Mouse (Mus musculus) spleen, adult 2 months (tissue): ENCODE data around the gene Adgrd1. TPM values are rescaled to one million over a fixed set of nuclear protein-coding genes. Genes with fewer than 3 reads are reported as not detected.
"Not testable (repeated sequence)": the region's sequence is repeated elsewhere in the genome, so short reads cannot be mapped to it uniquely, and the experiment has no call there.

Source experiments
- DNase-seq, 2 experiments: peaks; one replicate each; pipeline versions ENCODE4 v3.0.0 to v3.0.0-alpha.2; 2012 to 2021; ENCODE audit warnings: low spot score in 2 of 2, low read depth in 1 of 2
- H3K27ac ChIP-seq: fragments of 200-500 bp; 2 replicates; pipeline ENCODE4 v1.5.1; 2012; ENCODE audit warnings: low read length, inconsistent platforms; ENCODE audit not compliant: insufficient read depth
- H3K27me3 ChIP-seq: fragments of 200-500 bp; 2 replicates; pipeline ENCODE4 v1.6.1; 2012; ENCODE audit warnings: mild to moderate bottlenecking, moderate library complexity, low read length, inconsistent platforms; ENCODE audit not compliant: control insufficient read depth, insufficient read depth
- H3K36me3 ChIP-seq: fragments of 200-500 bp; 2 replicates; pipeline ENCODE4 v1.6.1; 2012; ENCODE audit warnings: mild to moderate bottlenecking, low read length, inconsistent platforms; ENCODE audit not compliant: control insufficient read depth, insufficient read depth
- H3K4me1 ChIP-seq: fragments of 200-500 bp; 2 replicates; pipeline ENCODE4 v1.6.1; 2011; ENCODE audit warnings: inconsistent platforms; ENCODE audit not compliant: control insufficient read depth, insufficient read depth, insufficient read length
- H3K4me3 ChIP-seq: fragments of 200-500 bp; 2 replicates; pipeline ENCODE4 v1.5.1; 2011; ENCODE audit warnings: mild to moderate bottlenecking, inconsistent platforms; ENCODE audit not compliant: insufficient read depth, insufficient read length; ENCODE audit errors: extremely low read depth
- CTCF ChIP-seq: fragments of 200-500 bp; IDR thresholded peaks from 2 replicates; pipeline ENCODE4 v1.5.1; 2011; ENCODE audit warnings: mild to moderate bottlenecking, inconsistent platforms; ENCODE audit not compliant: insufficient read depth, insufficient read length, insufficient replicate concordance; ENCODE audit errors: extremely low read depth
- POLR2A ChIP-seq: fragments of 200-500 bp; IDR thresholded peaks from 2 replicates; pipeline ENCODE4 v1.6.1; 2011; ENCODE audit warnings: low read depth, low read length, inconsistent platforms
- WGBS: fragments of 180-500 bp; shearing (Covaris S2); methylation state at CpG from one replicate; pipeline ENCODE4 v1.1.7; 2018; 5-methylcytosine and 5-hydroxymethylcytosine counted together
- polyA plus RNA-seq: library from polyadenylated mRNA; depleted of rRNA; stranded (reverse); fragments of >200 nt; gene quantifications from 2 replicates; pipeline ENCODE4 v1.2.3, GENCODE M21; 2012

The Adgrd1 gene
- polyA plus RNA-seq, 1 experiment, result 1.2 TPM

GRCm38 (mm10) chr5:129117593-129118113, 21.1 kb downstream of the Adgrd1 start:
- no peak for DNase-seq
- Histone ChIP-seq H3K36me3 (no peaks in the 10 kb centered on the region), H3K27me3 (no peaks in the 10 kb centered on the region), H3K27ac (no peak overlapping the region), H3K4me1 (no peaks in the 10 kb centered on the region), H3K4me3 (no peak overlapping the region)
- TF ChIP-seq CTCF (no peak), POLR2A (no peak)
- WGBS, result 91% methylated on average over 4 of the region's 4 CpGs

- Histone ChIP-seq H3K27ac (no peak overlapping the region), H3K4me1 (no peaks in the 10 kb centered on the region), H3K27me3 (no peaks in the 10 kb centered on the region), H3K36me3 (no peaks in the 10 kb centered on the region), H3K4me3 (no peak overlapping the region)
- TF ChIP-seq POLR2A (no peak), CTCF (no peak)
- DNase-seq, result no peak
- 66% methylated on average over 7 of the region's 7 CpGs for WGBS
Observed at GRCm38 (mm10) chr5:129118523-129118922, 22.0 kb downstream of the Adgrd1 start.

GRCm38 (mm10) chr5:129119146-129119545, 22.6 kb downstream of the Adgrd1 start:
- Histone ChIP-seq H3K27me3 (no peaks in the 10 kb centered on the region), H3K27ac (no peak overlapping the region), H3K4me3 (no peak overlapping the region), H3K4me1 (no peaks in the 10 kb centered on the region), H3K36me3 (no peaks in the 10 kb centered on the region)
- TF ChIP-seq CTCF, result no peak
- no peak for TF ChIP-seq POLR2A
- 78% methylated on average over 4 of the region's 4 CpGs for WGBS
- no peak for DNase-seq

GRCm38 (mm10) chr5:129121654-129122285, 25.2 kb downstream of the Adgrd1 start:
- WGBS, result 87% methylated on average over 15 of the region's 15 CpGs
- DNase-seq, result no peak
- H3K27ac ChIP-seq, result no peak overlapping the region
- TF ChIP-seq CTCF (no peak), POLR2A (no peak)
- no peak overlapping the region for H3K4me3 ChIP-seq
- H3K4me1 ChIP-seq, result no peaks in the 10 kb centered on the region
- no peaks in the 10 kb centered on the region for H3K27me3 ChIP-seq
- no peaks in the 10 kb centered on the region for H3K36me3 ChIP-seq

GRCm38 (mm10) chr5:129122491-129122890, 25.9 kb downstream of the Adgrd1 start:
- WGBS, result 87% methylated on average over 7 of the region's 7 CpGs
- no peaks in the 10 kb centered on the region for H3K4me1 ChIP-seq
- H3K27ac ChIP-seq, result no peak overlapping the region
- no peaks in the 10 kb centered on the region for H3K27me3 ChIP-seq
- TF ChIP-seq POLR2A, result no peak
- TF ChIP-seq CTCF, result no peak
- H3K36me3 ChIP-seq, result no peaks in the 10 kb centered on the region
- no peak for DNase-seq
- no peak overlapping the region for H3K4me3 ChIP-seq

GRCm38 (mm10) chr5:129124070-129124828, 27.7 kb downstream of the Adgrd1 start:
- no peaks in the 10 kb centered on the region for H3K36me3 ChIP-seq
- H3K4me3 ChIP-seq, result no peak overlapping the region
- H3K27me3 ChIP-seq, result no peaks in the 10 kb centered on the region
- WGBS, result 58% methylated on average over 11 of the region's 11 CpGs
- TF ChIP-seq CTCF (no peak), POLR2A (no peak)
- DNase-seq, result no peak
- H3K27ac ChIP-seq, result no peak overlapping the region
- H3K4me1 ChIP-seq, result no peaks in the 10 kb centered on the region

- not testable (repeated sequence) for H3K4me1 ChIP-seq, H3K4me3 ChIP-seq, DNase-seq, H3K36me3 ChIP-seq, H3K27ac ChIP-seq, H3K27me3 ChIP-seq
- WGBS, result 94% methylated on average over 22 of the region's 22 CpGs
Observed at GRCm38 (mm10) chr5:129128310-129128709, 31.8 kb downstream of the Adgrd1 start.
